10 mouse cellular contexts compared by ENCODE assay signal in genomic region chr11:28697644-28698480, GRCm38 (mm10).
DNase-seq lines count a peak whose midpoint lies in the region; ATAC-seq and TF ChIP-seq lines count a peak whose summit lies in the region.
"Had no signal": no experiment of that assay in that cellular context is flagged by ENCODE, and none has a peak within 500 bp of the region (broad histone marks: within the 10 kb centered on the region; RNA-seq: fewer than 3 reads in every experiment).

No protein-coding gene starts in this region.

- H3K4me2 ChIP-seq in forebrain, embryonic 12.5 days: no peak overlapping the region
- H3K4me2 ChIP-seq in midbrain, postnatal 0 days (ENCODE audit: low read depth, low read length, poor library complexity, severe bottlenecking): no peak overlapping the region
- H3K4me2 ChIP-seq: heart, embryonic 15.5 days; kidney, embryonic 15.5 days had no signal

- H3K27me3 ChIP-seq in forebrain, embryonic 12.5 days: no peaks in the 10 kb centered on the region
- H3K27me3 ChIP-seq in hindbrain, embryonic 10.5 days (ENCODE audit: insufficient read depth, poor library complexity, severe bottlenecking): no peaks in the 10 kb centered on the region
- H3K27me3 ChIP-seq in midbrain, postnatal 0 days (ENCODE audit: insufficient read depth, low read length): no peaks in the 10 kb centered on the region
- H3K27me3 ChIP-seq: heart, embryonic 15.5 days; kidney, embryonic 15.5 days had no signal

- no peak overlapping the region for H3K4me3 ChIP-seq in left cerebral cortex, adult 2 months
- H3K4me3 ChIP-seq in forebrain, embryonic 12.5 days (replicated peaks): no peak overlapping the region
- no peak overlapping the region for H3K4me3 ChIP-seq in hindbrain, embryonic 10.5 days
- no peak overlapping the region for H3K4me3 ChIP-seq in midbrain, postnatal 0 days (ENCODE audit: low read depth, low read length)
- H3K4me3 ChIP-seq: heart, embryonic 15.5 days; kidney, embryonic 15.5 days; myocyte had no signal

- WGBS in forebrain, embryonic 12.5 days: 27% methylated on average over 8 of the region's 8 CpGs
- 63% methylated on average over 8 of the region's 8 CpGs for WGBS in hindbrain, embryonic 10.5 days
- WGBS in midbrain, postnatal 0 days: 35% methylated on average over 8 of the region's 8 CpGs

- TF ChIP-seq CTCF in left cerebral cortex, adult 2 months (IDR thresholded peaks at IDR 0.05): no peak
- TF ChIP-seq CTCF in midbrain, postnatal 0 days (IDR thresholded peaks at IDR 0.05): no peak

- no peak overlapping the region for H3K9ac ChIP-seq in forebrain, embryonic 12.5 days
- H3K9ac ChIP-seq in midbrain, postnatal 0 days (replicated peaks; ENCODE audit: low read length, poor library complexity, severe bottlenecking): no peak overlapping the region
- H3K9ac ChIP-seq: heart, embryonic 15.5 days; kidney, embryonic 15.5 days had no signal

- DNase-seq in left cerebral cortex, adult 2 months (ENCODE audit: extremely low spot score in 1 of 2, low spot score in 2 of 2): no peak
- no peak for DNase-seq in left cerebral cortex, adult 11 months (ENCODE audit: low spot score)
- DNase-seq in hindbrain, embryonic 10.5 days (ENCODE audit: low spot score): no peak
- DNase-seq in midbrain, postnatal 0 days (ENCODE audit: low spot score): peak; percentile 56
- no peak for DNase-seq in spleen, postnatal 36 days (ENCODE audit: low spot score in 2 of 2)
- DNase-seq in spleen, postnatal 4 days (ENCODE audit: low spot score in 2 of 2): no peak

- H3K27ac ChIP-seq in left cerebral cortex, adult 2 months: peak overlapping the region; percentile 44
- peak overlapping the region; percentile 33 for H3K27ac ChIP-seq in forebrain, embryonic 12.5 days
- peak overlapping the region; percentile 53; the same call in 1 of the 2 replicates for H3K27ac ChIP-seq in hindbrain, embryonic 10.5 days
- no peak overlapping the region for H3K27ac ChIP-seq in midbrain, postnatal 0 days (ENCODE audit: low read depth, low read length)
- H3K27ac ChIP-seq: heart, embryonic 15.5 days; kidney, embryonic 15.5 days had no signal

- H3K36me3 ChIP-seq in forebrain, embryonic 12.5 days (replicated peaks): no peaks in the 10 kb centered on the region
- no peaks in the 10 kb centered on the region for H3K36me3 ChIP-seq in hindbrain, embryonic 10.5 days
- no peaks in the 10 kb centered on the region for H3K36me3 ChIP-seq in midbrain, postnatal 0 days (ENCODE audit: insufficient read depth, low read length)
- H3K36me3 ChIP-seq: heart, embryonic 15.5 days; kidney, embryonic 15.5 days had no signal

- intact Hi-C loops in left cerebral cortex, adult 2 months (cut with DNase I): no loop called here

- no peaks in the 10 kb centered on the region for H3K9me3 ChIP-seq in forebrain, embryonic 12.5 days
- H3K9me3 ChIP-seq in hindbrain, embryonic 10.5 days: no peaks in the 10 kb centered on the region
- H3K9me3 ChIP-seq in midbrain, postnatal 0 days (ENCODE audit: low read length): no peaks in the 10 kb centered on the region
- H3K9me3 ChIP-seq: heart, embryonic 15.5 days; kidney, embryonic 15.5 days had no signal

- ATAC-seq in forebrain, embryonic 12.5 days (ENCODE audit: low FRiP score): peak; percentile 76
- peak; percentile 75 for ATAC-seq in midbrain, postnatal 0 days (ENCODE audit: low FRiP score)

- H3K4me1 ChIP-seq in forebrain, embryonic 12.5 days: peaks cover 7% of the 10 kb centered on the region
- H3K4me1 ChIP-seq in hindbrain, embryonic 10.5 days (replicated peaks): peaks cover 23% of the 10 kb centered on the region
- H3K4me1 ChIP-seq in midbrain, postnatal 0 days (ENCODE audit: insufficient read depth, low read length): no peaks in the 10 kb centered on the region
